Mouse (Mus musculus) embryonic fibroblast, embryonic 13.5 days (primary cell): ENCODE measurements around the gene Myl10.

Source experiments
- CTCF ChIP-seq: IDR thresholded peaks from 2 replicates; pipeline ENCODE4 v1.5.1; 2011; ENCODE audit warnings: mild to moderate bottlenecking, control low read depth, low read length, moderate library complexity, borderline replicate concordance; ENCODE audit not compliant: insufficient read depth
- POLR2A ChIP-seq: IDR thresholded peaks from 2 replicates; pipeline ENCODE4 v1.6.1; 2011; ENCODE audit warnings: low read depth, mild to moderate bottlenecking, control low read depth, low read length, moderate library complexity

DNA sequence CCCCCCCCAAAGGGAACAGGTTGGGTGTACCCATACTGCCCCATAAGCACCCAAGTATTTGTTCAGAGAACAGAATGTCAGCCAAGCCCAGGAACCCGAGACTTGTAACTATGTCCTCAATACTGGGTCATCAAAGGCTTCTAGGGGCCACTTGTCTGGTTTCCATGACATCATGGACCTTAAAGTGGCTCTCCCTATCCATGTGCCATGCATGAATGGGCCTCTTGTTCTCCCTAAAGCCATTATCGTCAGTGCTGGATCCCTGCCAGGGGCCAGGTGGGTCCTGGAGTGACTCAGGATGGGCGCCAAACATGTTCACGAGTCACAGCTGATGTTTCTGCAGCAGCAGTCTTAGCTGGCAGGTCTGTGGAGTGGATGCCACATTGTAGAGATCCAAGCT is 17.8 kb downstream of the Myl10 start:
- TF ChIP-seq CTCF, result no peak
- no peak for TF ChIP-seq POLR2A
